Mouse (Mus musculus): ENCODE results near the gene Msh5.
"Not testable (repeated sequence)": the region's sequence is repeated elsewhere in the genome, so short reads cannot be mapped to it uniquely, and the experiment has no call there.

The Msh5 gene

GRCm38 (mm10) chr17:35047688-35048087, 1.1 kb upstream of the Msh5 start:
- peak; percentile 27 for DNase-seq

GRCm38 (mm10) chr17:35045807-35046680, 501 bp downstream of the Msh5 start:
- no peak for DNase-seq

GRCm38 (mm10) chr17:35044904-35045806, 1.4 kb downstream of the Msh5 start:
- DNase-seq = no peak

GRCm38 (mm10) chr17:35043794-35044193, 2.8 kb downstream of the Msh5 start:
- DNase-seq = no peak

- DNase-seq = no peak
Measured at GRCm38 (mm10) chr17:35039121-35039873, 7.2 kb downstream of the Msh5 start.

GRCm38 (mm10) chr17:35034896-35035295, 11.6 kb downstream of the Msh5 start:
- no peak for DNase-seq

- not testable (repeated sequence) for DNase-seq
Measured at GRCm38 (mm10) chr17:35033703-35034102, 12.8 kb downstream of the Msh5 start.

- no peak for DNase-seq
Measured at GRCm38 (mm10) chr17:35032323-35032870, 14.1 kb downstream of the Msh5 start.

- DNase-seq = no peak
Measured at GRCm38 (mm10) chr17:35031880-35032279, 14.7 kb downstream of the Msh5 start.

GRCm38 (mm10) chr17:35031272-35031671, 15.3 kb downstream of the Msh5 start:
- DNase-seq = no peak

- DNase-seq = peak; percentile 55
Measured at GRCm38 (mm10) chr17:35029691-35030532, 16.6 kb downstream of the Msh5 start.

GRCm38 (mm10) chr17:35028315-35028714, 18.2 kb downstream of the Msh5 start:
- DNase-seq = no peak

- DNase-seq = peak; percentile 35
Measured at GRCm38 (mm10) chr17:35027277-35028068, 19.1 kb downstream of the Msh5 start, which contains the start of gene Sapcd1. TSS of gene Sapcd1 (minus strand) at chr17:35028016.

- DNase-seq = no peak
Measured at GRCm38 (mm10) chr17:35026206-35026605, 20.3 kb downstream of the Msh5 start.

- no peak for DNase-seq
Measured at GRCm38 (mm10) chr17:35024691-35025488, 21.7 kb downstream of the Msh5 start.

GRCm38 (mm10) chr17:35024261-35024660, 22.3 kb downstream of the Msh5 start:
- DNase-seq = no peak

GRCm38 (mm10) chr17:35023756-35024155, 22.8 kb downstream of the Msh5 start:
- no peak for DNase-seq

GRCm38 (mm10) chr17:35023221-35023620, 23.3 kb downstream of the Msh5 start:
- no peak for DNase-seq

GRCm38 (mm10) chr17:35022541-35023060, 23.9 kb downstream of the Msh5 start:
- DNase-seq = no peak
